Mouse (Mus musculus): ENCODE measurements around the gene Spdye4a. TPM values are rescaled to one million over a fixed set of nuclear protein-coding genes. Genes with fewer than 3 reads are reported as not detected.

Spdye4a gene
- polyA plus RNA-seq, 1 experiment from 2014 or later: not detected

GRCm38 (mm10) chr5:143255131-143255519, 28.4 kb upstream of the Spdye4a start:
- peak overlapping the region; percentile 58 for H3K4me3 ChIP-seq
- WGBS: 10% methylated on average over 24 of the region's 24 CpGs
- peaks cover 27% of the 10 kb centered on the region for H3K4me1 ChIP-seq

GRCm38 (mm10) chr5:143254487-143255130, 27.9 kb upstream of the Spdye4a start:
- no peak overlapping the region for H3K27ac ChIP-seq
- no peak for DNase-seq (ENCODE audit: low spot score)
- no peaks in the 10 kb centered on the region for H3K9me3 ChIP-seq
- H3K36me3 ChIP-seq: peaks cover 43% of the 10 kb centered on the region
- WGBS: 2% methylated on average over 66 of the region's 66 CpGs
- H3K4me3 ChIP-seq: peak overlapping the region; percentile 58
- peaks cover 27% of the 10 kb centered on the region for H3K4me1 ChIP-seq
- peaks cover 97% of the 10 kb centered on the region for H3K27me3 ChIP-seq (ENCODE audit: insufficient read depth, poor library complexity, severe bottlenecking)

More at GRCm38 (mm10) chr5:143255131-143255519, 28.4 kb upstream of the Spdye4a start:
- DNase-seq (ENCODE audit: low spot score): no peak
- peaks cover 98% of the 10 kb centered on the region for H3K27me3 ChIP-seq (ENCODE audit: insufficient read depth, poor library complexity, severe bottlenecking)
- H3K27ac ChIP-seq: no peak overlapping the region
- no peaks in the 10 kb centered on the region for H3K9me3 ChIP-seq
- peaks cover 48% of the 10 kb centered on the region for H3K36me3 ChIP-seq

GRCm38 (mm10) chr5:143253881-143254486, 27.3 kb upstream of the Spdye4a start:
- H3K4me1 ChIP-seq: peaks cover 27% of the 10 kb centered on the region
- peaks cover 93% of the 10 kb centered on the region for H3K27me3 ChIP-seq (ENCODE audit: insufficient read depth, poor library complexity, severe bottlenecking)
- no peak for DNase-seq (ENCODE audit: low spot score)
- peaks cover 40% of the 10 kb centered on the region for H3K36me3 ChIP-seq
- peak overlapping the region; percentile 58 for H3K4me3 ChIP-seq
- 9% methylated on average over 81 of the region's 81 CpGs for WGBS
- no peaks in the 10 kb centered on the region for H3K9me3 ChIP-seq
- no peak overlapping the region for H3K27ac ChIP-seq

- Histone ChIP-seq H3K4me1 (peaks cover 27% of the 10 kb centered on the region), H3K27me3 (ENCODE audit: insufficient read depth, poor library complexity, severe bottlenecking) (peaks cover 87% of the 10 kb centered on the region), H3K36me3 (peaks cover 41% of the 10 kb centered on the region), H3K27ac (no peak overlapping the region; the same call in 1 of the 2 replicates), H3K9me3 (no peaks in the 10 kb centered on the region), H3K4me3 (peak overlapping the region; percentile 58)
- no peak for DNase-seq (ENCODE audit: low spot score)
- 3% methylated on average over 103 of the region's 103 CpGs for WGBS
Observed at GRCm38 (mm10) chr5:143253186-143253880, 26.6 kb upstream of the Spdye4a start.

GRCm38 (mm10) chr5:143252791-143253185, 26.1 kb upstream of the Spdye4a start:
- Histone ChIP-seq H3K27me3 (ENCODE audit: insufficient read depth, poor library complexity, severe bottlenecking) (peaks cover 81% of the 10 kb centered on the region), H3K27ac (no peak overlapping the region), H3K4me1 (peaks cover 27% of the 10 kb centered on the region), H3K36me3 (peaks cover 46% of the 10 kb centered on the region), H3K4me3 (peak overlapping the region; percentile 58), H3K9me3 (no peaks in the 10 kb centered on the region)
- no peak for DNase-seq (ENCODE audit: low spot score)
- WGBS: 12% methylated on average over 18 of the region's 18 CpGs

- peaks cover 27% of the 10 kb centered on the region for H3K4me1 ChIP-seq
- H3K27me3 ChIP-seq (ENCODE audit: insufficient read depth, poor library complexity, severe bottlenecking): peaks cover 74% of the 10 kb centered on the region
- no peak for DNase-seq (ENCODE audit: low spot score)
- no peak overlapping the region for H3K27ac ChIP-seq
- no peaks in the 10 kb centered on the region for H3K9me3 ChIP-seq
- peaks cover 50% of the 10 kb centered on the region for H3K36me3 ChIP-seq
- WGBS: 52% methylated on average over 6 of the region's 6 CpGs
- H3K4me3 ChIP-seq: no peak overlapping the region
Observed at GRCm38 (mm10) chr5:143252039-143252438, 25.3 kb upstream of the Spdye4a start.

GRCm38 (mm10) chr5:143244926-143245325, 18.2 kb upstream of the Spdye4a start:
- no peak for DNase-seq (ENCODE audit: low spot score)
- peaks cover 88% of the 10 kb centered on the region for H3K36me3 ChIP-seq
- H3K4me1 ChIP-seq: no peaks in the 10 kb centered on the region
- no peak overlapping the region for H3K27ac ChIP-seq
- no peaks in the 10 kb centered on the region for H3K9me3 ChIP-seq
- WGBS: 94% methylated on average over 26 of the region's 26 CpGs
- peaks cover 5% of the 10 kb centered on the region; the same call in 1 of the 2 replicates for H3K27me3 ChIP-seq (ENCODE audit: insufficient read depth, poor library complexity, severe bottlenecking)
- no peak overlapping the region for H3K4me3 ChIP-seq

GRCm38 (mm10) chr5:143236036-143236435, 9.3 kb upstream of the Spdye4a start:
- peaks cover 18% of the 10 kb centered on the region for H3K4me1 ChIP-seq
- H3K4me3 ChIP-seq: peak overlapping the region; percentile 93
- peaks cover 40% of the 10 kb centered on the region for H3K36me3 ChIP-seq
- no peak for DNase-seq (ENCODE audit: low spot score)
- H3K27ac ChIP-seq: peak overlapping the region; percentile 97; the same call in 1 of the 2 replicates
- WGBS: 51% methylated on average over 9 of the region's 9 CpGs
- H3K9me3 ChIP-seq: no peaks in the 10 kb centered on the region
- no peaks in the 10 kb centered on the region for H3K27me3 ChIP-seq (ENCODE audit: insufficient read depth, poor library complexity, severe bottlenecking)

- H3K9me3 ChIP-seq: no peaks in the 10 kb centered on the region
- WGBS: under 1% methylated on average over 58 of the region's 58 CpGs
- peaks cover 31% of the 10 kb centered on the region for H3K36me3 ChIP-seq
- peak; percentile 96 for DNase-seq (ENCODE audit: low spot score)
- peak within 1 kb of the TSS; percentile 93 for H3K4me3 ChIP-seq
- peaks cover 18% of the 10 kb centered on the region for H3K4me1 ChIP-seq
- peak within 1 kb of the TSS; percentile 97 for H3K27ac ChIP-seq
- H3K27me3 ChIP-seq (ENCODE audit: insufficient read depth, poor library complexity, severe bottlenecking): no peaks in the 10 kb centered on the region
Observed at GRCm38 (mm10) chr5:143235028-143235693, 8.5 kb upstream of the Spdye4a start, which contains the start of gene Zfp12. Zfp12 (plus strand) TSS chr5:143235163.

- Histone ChIP-seq H3K36me3 (no peaks in the 10 kb centered on the region), H3K9me3 (no peaks in the 10 kb centered on the region), H3K27me3 (ENCODE audit: insufficient read depth, poor library complexity, severe bottlenecking) (no peaks in the 10 kb centered on the region; the same call in 1 of the 2 replicates), H3K4me3 (no peak overlapping the region), H3K4me1 (no peaks in the 10 kb centered on the region), H3K27ac (no peak overlapping the region)
- no peak for DNase-seq (ENCODE audit: low spot score)
- WGBS: 71% methylated on average over 1 of the region's 1 CpGs
Observed at GRCm38 (mm10) chr5:143222287-143222686, 4.4 kb downstream of the Spdye4a start.

- H3K36me3 ChIP-seq: no peaks in the 10 kb centered on the region
- no peaks in the 10 kb centered on the region for H3K9me3 ChIP-seq
- H3K4me3 ChIP-seq: no peak overlapping the region
- H3K27ac ChIP-seq: no peak overlapping the region
- H3K27me3 ChIP-seq (ENCODE audit: insufficient read depth, poor library complexity, severe bottlenecking): no peaks in the 10 kb centered on the region; the same call in 1 of the 2 replicates
- H3K4me1 ChIP-seq: no peaks in the 10 kb centered on the region
- 71% methylated on average over 5 of the region's 5 CpGs for WGBS
- no peak for DNase-seq (ENCODE audit: low spot score)
Observed at GRCm38 (mm10) chr5:143220996-143221395, 5.7 kb downstream of the Spdye4a start.

- WGBS: 80% methylated on average over 2 of the region's 2 CpGs
- H3K9me3 ChIP-seq: peaks cover 1% of the 10 kb centered on the region
Observed at GRCm38 (mm10) chr5:143213832-143214231, 12.9 kb downstream of the Spdye4a start.

More at GRCm38 (mm10) chr5:143213832-143214231, 12.9 kb downstream of the Spdye4a start:
- Histone ChIP-seq H3K27me3 (ENCODE audit: insufficient read depth, poor library complexity, severe bottlenecking) (no peaks in the 10 kb centered on the region), H3K4me3 (no peak overlapping the region), H3K27ac (no peak overlapping the region), H3K4me1 (no peaks in the 10 kb centered on the region), H3K36me3 (no peaks in the 10 kb centered on the region)
- no peak for DNase-seq (ENCODE audit: low spot score)

Measured in heart, embryonic 10.5 days (tissue).